Mouse (Mus musculus) brown adipose tissue, adult 24 weeks (tissue): ENCODE results near the gene Npc1l1. TPM values are rescaled to one million over a fixed set of nuclear protein-coding genes. Genes with fewer than 3 reads are reported as not detected.

Experiments used
- H3K27ac ChIP-seq: fragments of 200-500 bp; replicated peaks from 2 replicates; pipeline ENCODE4 v1.5.1; 2012; ENCODE audit warnings: low read depth, mild to moderate bottlenecking, low read length
- H3K4me1 ChIP-seq: fragments of 200-500 bp; 2 replicates; pipeline ENCODE4 v1.6.1; 2012; ENCODE audit warnings: low read length, mixed read lengths; ENCODE audit not compliant: control insufficient read depth, insufficient read depth, insufficient read length
- H3K4me3 ChIP-seq: fragments of 200-500 bp; 2 replicates; pipeline ENCODE4 v1.5.1; 2012; ENCODE audit warnings: low read depth, mild to moderate bottlenecking, low read length, moderate library complexity; ENCODE audit not compliant: insufficient read depth
- polyA plus RNA-seq: library from polyadenylated mRNA; stranded (reverse); fragments of >200 nt; gene quantifications from 2 replicates; pipeline ENCODE4 v1.2.4, GENCODE M21; 2012; ENCODE audit not compliant: missing spikeins, insufficient read depth, insufficient read length

The Npc1l1 gene
- polyA plus RNA-seq, 1 experiment = not detected

DNA sequence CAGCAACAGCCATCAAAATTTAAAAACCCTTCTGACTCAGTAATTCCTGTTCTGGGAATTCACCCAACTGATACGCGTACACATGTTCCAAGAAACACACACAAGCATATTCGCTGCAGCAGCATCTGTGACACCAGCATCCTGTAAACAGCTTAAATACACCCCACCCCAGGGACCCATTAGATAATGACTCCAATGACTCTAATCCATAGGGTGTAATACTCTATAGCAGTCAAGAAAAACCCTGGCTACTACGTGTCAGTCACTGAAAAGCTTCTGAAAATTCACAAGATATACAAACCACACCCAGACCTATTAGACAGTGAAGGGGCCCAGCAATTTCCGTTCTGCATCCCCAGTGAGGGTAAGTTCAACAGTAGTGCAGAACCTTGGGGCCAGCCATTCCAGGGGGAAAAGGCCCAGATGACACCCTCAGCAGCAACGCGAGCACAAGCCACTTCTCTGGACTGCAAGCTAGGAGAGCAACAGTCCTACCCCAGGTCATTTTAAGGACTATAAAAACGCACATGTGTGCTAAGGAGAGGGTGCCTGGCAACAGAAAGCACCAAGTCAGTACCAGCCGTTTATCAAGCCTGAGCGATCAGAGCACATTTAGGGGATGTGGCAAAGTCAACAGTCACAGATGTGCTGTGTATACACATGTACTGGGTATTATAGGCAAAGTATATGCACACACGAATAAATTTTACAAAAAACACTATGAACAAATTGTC lies 45.6 kb downstream of the Npc1l1 start:
- Histone ChIP-seq H3K4me1 (peaks cover 27% of the 10 kb centered on the region), H3K27ac (peak overlapping the region; percentile 69; the same call in 1 of the 2 replicates), H3K4me3 (no peak overlapping the region)

DNA sequence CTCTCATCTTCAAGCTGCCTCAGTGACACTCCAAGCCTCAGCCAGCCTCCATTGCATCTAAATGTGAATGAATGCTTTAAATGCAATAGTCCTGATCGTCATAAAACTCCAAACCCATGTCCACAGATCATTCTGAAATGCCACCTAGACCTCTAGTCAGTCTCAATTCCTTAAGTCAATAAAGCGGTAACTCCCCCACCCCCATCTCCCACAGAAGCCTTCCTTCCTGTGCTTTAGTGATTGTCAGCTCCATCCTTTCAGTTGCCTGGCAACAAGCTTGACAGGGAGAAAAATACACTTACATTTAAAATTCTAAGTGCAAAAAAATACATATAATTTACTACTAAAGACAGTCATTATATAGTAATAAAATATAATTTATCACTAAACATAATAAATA lies 46.7 kb downstream of the Npc1l1 start:
- Histone ChIP-seq H3K4me1 (peaks cover 38% of the 10 kb centered on the region), H3K4me3 (no peak overlapping the region), H3K27ac (no peak overlapping the region)

DNA sequence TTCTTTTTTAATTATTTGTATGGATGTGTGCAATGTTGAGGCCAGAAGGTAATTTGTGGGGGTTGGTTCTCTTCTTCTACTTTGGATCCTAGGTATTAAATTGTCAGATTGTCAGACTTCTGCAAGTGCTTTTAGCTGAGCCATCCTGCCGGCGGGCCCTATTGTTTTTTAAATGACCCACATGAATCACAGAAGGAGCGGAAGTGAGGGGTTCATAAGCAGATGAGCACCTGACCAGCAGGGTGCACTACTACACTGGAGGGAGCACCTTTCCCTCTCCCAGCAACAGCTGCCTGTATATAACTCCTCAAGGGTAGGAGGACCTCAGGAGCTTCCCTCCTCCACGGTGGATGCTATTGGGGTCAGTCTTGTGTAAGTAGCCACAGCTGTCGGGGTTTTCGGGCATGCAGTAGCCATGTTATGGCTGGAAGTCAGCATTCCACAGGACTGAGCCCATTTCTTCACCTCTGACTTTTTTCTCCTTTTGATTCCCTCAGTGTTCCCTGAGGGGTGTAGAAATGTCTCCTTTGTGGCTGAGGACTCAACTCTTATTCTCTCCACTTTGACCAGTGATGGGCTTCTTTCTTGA lies 49.0 kb downstream of the Npc1l1 start:
- H3K27ac ChIP-seq = no peak overlapping the region
- no peak overlapping the region for H3K4me3 ChIP-seq
- peaks cover 46% of the 10 kb centered on the region for H3K4me1 ChIP-seq

DNA sequence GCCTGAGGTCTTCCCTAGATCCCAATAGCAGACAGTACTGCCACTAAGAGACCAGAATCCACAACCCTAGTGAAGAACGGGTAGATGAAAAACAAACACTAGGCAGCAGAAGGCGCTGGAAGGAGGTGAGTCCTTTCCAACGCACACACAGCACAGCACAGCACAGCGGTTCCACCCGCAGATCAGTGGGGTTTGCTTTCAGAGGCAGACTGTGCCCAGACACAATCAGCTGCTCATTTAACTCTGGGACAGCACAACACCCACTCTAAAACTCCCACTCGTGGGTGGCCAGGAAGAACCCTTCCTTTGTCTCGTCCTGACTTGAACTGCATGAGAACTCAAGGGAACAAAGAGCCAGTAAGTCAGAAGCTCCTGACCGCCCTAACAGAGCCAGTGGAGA lies 50.7 kb downstream of the Npc1l1 start:
- 0 out of 2 replicates have a peak overlapping the region, but pooled peaks have one; percentile 2 for H3K27ac ChIP-seq
- H3K4me1 ChIP-seq = peaks cover 44% of the 10 kb centered on the region
- H3K4me3 ChIP-seq = no peak overlapping the region

DNA sequence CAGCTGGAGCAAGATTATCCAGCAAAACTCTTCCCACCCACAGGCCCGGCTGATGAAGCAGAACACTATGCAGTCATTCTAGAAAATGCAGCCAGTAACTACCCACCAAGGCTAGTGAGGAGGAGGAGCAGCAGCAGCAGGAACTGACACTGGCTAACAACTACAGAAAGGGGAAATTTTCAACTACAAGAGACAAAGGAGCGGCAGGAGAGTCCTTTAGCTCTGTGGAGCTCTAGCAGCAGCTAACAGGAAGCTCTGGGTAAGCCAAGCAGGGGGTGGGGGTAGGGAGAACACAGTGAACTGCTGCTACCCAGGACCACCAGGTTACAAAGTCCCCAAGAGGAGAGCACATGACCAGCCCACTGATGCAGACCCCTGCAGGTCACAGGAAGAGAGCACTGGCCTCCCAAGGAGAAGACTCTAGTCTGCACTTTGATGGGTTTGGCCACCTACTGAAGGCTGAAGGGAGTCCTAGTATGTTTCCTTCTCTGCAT lies 51.2 kb downstream of the Npc1l1 start:
- Histone ChIP-seq H3K27ac (peak overlapping the region; percentile 2; the same call in 1 of the 2 replicates), H3K4me3 (no peak overlapping the region), H3K4me1 (peaks cover 40% of the 10 kb centered on the region)

DNA sequence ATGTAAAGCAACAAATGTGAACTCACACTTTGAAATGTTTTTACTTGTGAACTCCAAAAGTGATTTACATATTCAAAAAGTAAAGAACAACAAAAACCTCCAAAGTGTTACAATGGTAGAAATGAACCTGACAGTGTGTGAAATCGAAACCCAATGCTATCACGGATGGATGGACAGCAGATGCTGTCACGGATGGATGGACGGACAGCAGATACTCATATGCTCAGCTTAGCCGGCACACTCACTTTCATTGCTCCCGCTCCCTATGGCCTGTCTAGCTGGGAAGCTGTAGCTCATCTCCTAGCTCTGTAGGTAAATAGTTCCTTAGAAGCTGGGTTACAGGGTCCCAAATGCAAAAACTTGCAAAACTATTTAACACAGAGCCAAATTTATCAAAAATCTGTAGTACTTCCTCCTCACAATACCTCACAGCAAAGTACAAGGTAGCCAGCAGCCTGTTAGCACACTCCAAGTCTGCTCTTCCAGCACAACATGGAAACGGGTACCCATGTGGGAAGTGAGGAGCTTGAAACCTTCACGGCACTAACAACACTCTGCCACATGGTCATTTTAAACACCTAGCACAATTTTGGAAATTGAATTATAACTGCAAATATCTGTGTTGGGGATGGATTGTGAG lies 52.0 kb downstream of the Npc1l1 start:
- Histone ChIP-seq H3K27ac (no peak overlapping the region), H3K4me3 (no peak overlapping the region), H3K4me1 (peaks cover 36% of the 10 kb centered on the region)

DNA sequence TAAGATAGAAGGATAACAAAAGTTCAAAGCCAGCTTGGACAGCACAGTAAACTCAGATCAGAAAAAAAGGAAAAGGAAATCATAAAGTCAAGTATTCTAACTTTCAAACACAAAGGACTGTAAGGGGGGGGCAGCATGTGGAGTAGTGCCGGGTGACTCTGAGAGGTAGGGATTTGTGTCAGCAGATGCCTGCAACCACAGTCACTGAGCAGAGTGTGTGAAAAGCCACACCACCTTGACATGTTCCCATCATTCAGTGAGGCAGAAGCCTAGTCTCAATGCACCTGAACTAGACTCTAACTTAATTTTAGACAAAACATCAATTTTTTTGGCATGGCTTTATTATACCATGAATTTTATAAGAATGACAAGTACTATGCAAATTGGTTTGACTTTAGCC lies 54.4 kb downstream of the Npc1l1 start:
- Histone ChIP-seq H3K27ac (no peak overlapping the region), H3K4me1 (peaks cover 28% of the 10 kb centered on the region)

DNA sequence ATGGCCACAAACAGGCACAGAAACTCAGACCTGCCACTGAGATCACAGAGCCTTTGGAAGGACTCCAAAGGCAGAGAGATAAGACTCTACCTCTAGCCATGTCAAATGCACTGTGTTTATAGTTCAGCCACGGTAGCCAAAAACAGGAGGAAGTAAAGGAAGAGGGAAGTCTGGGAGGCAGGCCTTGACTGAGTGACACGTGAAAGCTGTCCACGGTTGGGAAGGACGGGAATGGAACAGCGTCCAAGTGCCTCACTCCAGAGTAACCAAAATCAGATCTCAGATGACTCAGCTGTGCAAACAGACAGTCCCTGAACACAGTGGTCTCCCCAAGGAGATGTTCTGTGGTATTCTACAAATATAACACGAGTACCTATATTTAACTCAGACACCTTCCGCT lies 55.2 kb downstream of the Npc1l1 start:
- Histone ChIP-seq H3K4me3 (no peak overlapping the region), H3K4me1 (peaks cover 25% of the 10 kb centered on the region)

More for the DNA sequence above, 54.4 kb downstream of the Npc1l1 start:
- H3K4me3 ChIP-seq = no peak overlapping the region

DNA sequence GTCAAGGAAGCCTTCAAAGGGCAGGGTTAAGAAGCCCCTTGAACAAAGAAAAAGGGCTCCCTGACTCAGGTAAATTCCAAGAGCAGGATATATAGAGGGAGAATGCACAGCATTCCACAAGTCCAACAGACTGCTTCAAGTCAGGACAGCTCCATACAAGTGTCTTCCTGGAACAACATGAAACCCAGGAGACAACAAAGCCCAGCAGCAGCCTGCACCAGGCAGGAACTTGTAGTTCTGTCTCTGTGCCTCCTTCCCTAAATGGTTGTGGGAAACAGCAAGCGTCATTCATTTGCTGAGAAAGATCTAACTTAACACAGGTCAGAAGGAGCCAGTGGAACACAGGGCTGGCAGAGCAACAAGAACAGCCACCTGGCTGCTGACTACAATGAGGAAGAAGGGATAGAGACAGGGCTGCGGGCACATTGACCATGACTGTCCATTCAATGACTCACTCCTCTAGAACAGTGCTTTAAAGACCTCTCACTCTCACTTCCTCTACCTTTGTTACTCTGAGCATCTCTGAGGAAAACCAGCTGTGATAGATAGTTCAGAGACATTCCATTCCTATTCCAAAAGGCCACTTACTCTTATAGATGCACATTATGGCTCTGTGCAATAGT lies 60.8 kb downstream of the Npc1l1 start:
- H3K4me3 ChIP-seq = no peak overlapping the region
- peaks cover 6% of the 10 kb centered on the region; the same call in 1 of the 2 replicates for H3K4me1 ChIP-seq
- H3K27ac ChIP-seq = no peak overlapping the region

More for the DNA sequence above, 55.2 kb downstream of the Npc1l1 start:
- H3K27ac ChIP-seq = no peak overlapping the region

DNA sequence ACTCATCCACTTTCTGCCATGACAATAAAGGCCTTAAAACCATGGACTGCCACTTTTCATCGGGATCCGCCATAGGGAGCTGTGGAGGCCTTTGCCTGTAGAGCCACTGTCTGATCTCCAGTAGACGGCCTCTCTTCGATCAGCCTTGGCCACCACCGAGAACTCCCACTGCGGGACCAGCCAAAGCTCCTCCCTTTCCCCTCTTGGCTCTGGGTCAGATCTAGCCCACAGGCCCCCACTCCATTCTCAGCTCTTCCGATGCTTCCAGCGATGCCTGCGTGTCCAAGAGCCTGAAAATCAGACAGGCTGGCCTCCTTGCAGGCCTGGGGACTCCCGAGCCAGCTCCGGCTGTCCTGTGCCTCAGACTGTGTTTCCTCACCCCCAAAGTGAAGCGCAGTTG lies 63.6 kb downstream of the Npc1l1 start:
- peaks cover 10% of the 10 kb centered on the region; the same call in 1 of the 2 replicates for H3K4me1 ChIP-seq
- H3K27ac ChIP-seq = no peak overlapping the region
- H3K4me3 ChIP-seq = no peak overlapping the region

DNA sequence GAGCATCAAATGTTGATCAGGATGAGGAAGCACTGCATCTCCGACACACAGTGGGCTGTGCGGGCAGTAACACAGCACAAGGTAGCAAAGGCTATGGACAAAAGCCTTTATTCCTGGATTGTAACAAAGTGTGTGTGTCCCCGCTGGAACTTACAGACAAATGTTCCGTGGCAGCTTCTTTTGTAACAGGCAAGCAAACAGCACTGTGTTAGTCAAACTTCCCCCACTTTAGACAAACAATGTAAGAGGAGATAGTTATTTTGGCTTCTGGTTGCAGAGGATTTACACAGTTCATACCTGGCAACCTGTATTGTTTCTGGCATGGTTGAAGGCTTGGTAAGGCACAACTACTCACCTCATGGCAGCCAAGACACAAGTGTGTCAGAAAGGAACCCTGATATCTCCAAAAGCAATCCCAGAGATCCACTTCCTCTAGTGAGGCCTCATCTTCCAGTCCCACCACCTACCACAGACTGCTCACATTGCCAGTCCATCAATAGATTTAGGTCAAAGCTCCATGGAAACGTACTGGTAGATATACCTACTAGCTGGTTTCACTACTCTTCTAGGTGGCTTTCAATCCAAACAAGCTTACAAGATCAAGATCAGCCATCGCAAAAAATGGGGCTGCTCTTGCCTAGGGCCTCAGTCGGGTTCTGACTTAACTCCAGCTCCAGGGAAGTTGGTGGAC lies 64.4 kb downstream of the Npc1l1 start:
- no peak overlapping the region for H3K4me3 ChIP-seq
- peaks cover 10% of the 10 kb centered on the region; the same call in 1 of the 2 replicates for H3K4me1 ChIP-seq
- no peak overlapping the region for H3K27ac ChIP-seq

DNA sequence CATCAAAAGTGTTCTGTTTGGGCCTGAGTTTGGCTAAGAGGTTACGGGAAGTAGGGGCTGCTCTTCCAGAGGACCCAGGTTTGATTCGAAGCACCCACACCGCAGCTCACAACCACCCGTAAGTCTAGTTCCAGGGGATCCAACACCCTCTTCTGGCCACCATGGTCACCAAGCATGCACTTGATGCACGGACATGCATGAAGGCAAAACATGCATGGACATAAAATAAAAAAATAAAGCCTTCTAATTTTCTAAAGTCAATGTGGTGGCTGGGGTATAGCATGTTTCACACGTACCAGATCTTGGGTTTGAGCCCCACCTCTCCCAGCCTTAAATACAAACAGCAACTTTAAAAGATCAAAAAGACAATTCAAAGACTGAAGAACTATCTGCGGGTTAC lies 65.2 kb downstream of the Npc1l1 start:
- Histone ChIP-seq H3K27ac (no peak overlapping the region), H3K4me3 (no peak overlapping the region), H3K4me1 (peaks cover 10% of the 10 kb centered on the region; the same call in 1 of the 2 replicates)

DNA sequence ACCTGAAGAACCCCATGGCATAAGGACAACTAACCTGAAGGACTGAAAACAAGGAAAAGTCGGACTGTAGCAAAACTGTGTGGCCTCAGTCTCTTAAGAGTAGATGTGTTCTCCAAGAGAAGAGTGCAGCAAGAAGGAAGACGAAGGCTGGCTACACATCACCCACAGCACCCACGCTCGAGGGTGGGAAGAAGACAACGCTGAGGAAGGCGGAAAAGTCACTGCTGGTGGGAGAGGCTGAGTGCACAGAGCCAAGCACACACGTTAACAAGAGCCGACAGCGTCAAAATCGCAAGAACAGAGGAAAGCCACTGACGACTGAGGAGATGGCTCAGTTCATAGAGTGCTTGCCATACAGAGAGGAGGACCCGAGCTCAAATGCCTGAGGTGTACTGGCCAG lies 66.2 kb downstream of the Npc1l1 start:
- H3K4me3 ChIP-seq = no peak overlapping the region
- peaks cover 9% of the 10 kb centered on the region; the same call in 1 of the 2 replicates for H3K4me1 ChIP-seq
- H3K27ac ChIP-seq = no peak overlapping the region

DNA sequence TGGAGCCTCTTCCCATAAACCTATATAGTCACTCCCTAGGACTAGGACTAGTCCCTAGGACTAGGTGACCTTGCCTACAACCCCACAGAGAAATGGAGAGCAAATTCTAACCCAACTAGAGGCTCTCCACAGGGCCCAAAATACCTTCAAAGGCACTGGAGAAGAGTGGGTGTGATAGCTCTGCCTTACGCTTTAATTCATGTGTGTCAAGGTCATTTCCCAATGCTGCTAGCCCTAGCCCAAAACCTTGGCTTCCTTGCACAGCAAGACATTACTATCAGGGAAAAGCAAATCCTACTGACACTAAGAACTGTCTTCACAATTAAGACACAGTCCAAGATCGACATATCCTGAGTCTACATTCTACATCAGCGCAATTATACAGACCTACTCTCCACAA lies 66.9 kb downstream of the Npc1l1 start:
- Histone ChIP-seq H3K27ac (no peak overlapping the region), H3K4me3 (no peak overlapping the region), H3K4me1 (peaks cover 10% of the 10 kb centered on the region; the same call in 1 of the 2 replicates)
